ENCODE assay signal across 8 mouse cellular contexts in genomic region chr2:127166261-127166660, GRCm38 (mm10). TPM values are rescaled to one million over a fixed set of nuclear protein-coding genes. Genes with fewer than 3 reads are reported as not detected.
A peak's percentile ranks its signal among the peaks of the same experiment; 100 is the strongest.
DNase-seq lines count a peak whose midpoint lies in the region; ATAC-seq and TF ChIP-seq lines count a peak whose summit lies in the region.
"Not testable (repeated sequence)": the region's sequence is repeated elsewhere in the genome, so short reads cannot be mapped to it uniquely, and the experiment has no call there.

No protein-coding gene starts in this region.

- H3K36me3 ChIP-seq in CH12.LX (replicated peaks in 1 of 2; ENCODE audit: control insufficient read depth in 1 of 2, insufficient read depth in 1 of 2, low read length in 1 of 2); kidney, adult 2 months (ENCODE audit: control insufficient read depth, insufficient read depth, low read length); liver, adult 2 months (ENCODE audit: control insufficient read depth, insufficient read depth, low read length); midbrain, embryonic 14.5 days (ENCODE audit: control insufficient read depth, insufficient read depth, low read length): not testable (repeated sequence)

- not testable (repeated sequence) for H3K4me2 ChIP-seq in CH12.LX (ENCODE audit: insufficient read depth, low read depth, poor library complexity, severe bottlenecking); midbrain, embryonic 14.5 days (ENCODE audit: low read length)

- H3K9me3 ChIP-seq in CH12.LX (replicated peaks; ENCODE audit: low read length); midbrain, embryonic 14.5 days (ENCODE audit: control insufficient read depth, low read length): not testable (repeated sequence)

- H3K4me1 ChIP-seq in CH12.LX (ENCODE audit: control insufficient read depth in 1 of 2, insufficient read depth in 2 of 2) = peaks cover 2 to 15% of the 10 kb centered on the region in 2 experiments; a peak in 2 of 4 replicates
- not testable (repeated sequence) for H3K4me1 ChIP-seq in kidney, adult 2 months (ENCODE audit: control insufficient read depth, insufficient read depth, low read length); liver, adult 2 months (ENCODE audit: control insufficient read depth, insufficient read depth, low read length); midbrain, embryonic 14.5 days (ENCODE audit: control insufficient read depth, insufficient read depth, low read length)

- not testable (repeated sequence) for TF ChIP-seq POLR2A in CH12.LX (IDR thresholded peaks at IDR 0.05; ENCODE audit: low read depth, low read length); kidney, adult 2 months (IDR thresholded peaks at IDR 0.05; ENCODE audit: low read depth, low read length); liver, adult 2 months (IDR thresholded peaks at IDR 0.05; ENCODE audit: extremely low read depth, insufficient read depth, low read length)

- H3K4me3 ChIP-seq in CH12.LX (replicated peaks in 1 of 3; ENCODE audit: low read depth in 2 of 3, low read length in 2 of 3, poor library complexity in 1 of 3); kidney, adult 2 months (ENCODE audit: insufficient read depth, low read depth, low read length); liver, adult 2 months (ENCODE audit: insufficient read depth, low read depth, low read length); midbrain, embryonic 14.5 days (replicated peaks; ENCODE audit: low read depth, low read length): not testable (repeated sequence)

- DNase-seq in CH12.LX (ENCODE audit: extremely low read depth) (peak; percentile 68), adipocyte (ENCODE audit: low spot score) (peak; percentile 69)
- DNase-seq in embryo, embryonic 10 days (ENCODE audit: low spot score) = peak; percentile 69
- DNase-seq in heart, adult 18-20 months = peak; percentile 31 to 60
- DNase-seq in kidney, adult 2 months = peak; percentile 63
- DNase-seq in liver, adult 2 months (ENCODE audit: extremely low read depth, low read depth, low spot score) = peak; percentile 52
- peak; percentile 89 for DNase-seq in midbrain, embryonic 14.5 days
- DNase-seq in thymus, postnatal 14 days = peak; percentile 37

- TF ChIP-seq CTCF in CH12.LX (conservative IDR thresholded peaks at IDR 0.05 in 1 of 2, IDR thresholded peaks at IDR 0.05 in 1 of 2; ENCODE audit: low read depth in 2 of 2, low read length in 2 of 2) = peak; percentile 8 to 76; a peak in 2 of 4 replicates
- not testable (repeated sequence) for TF ChIP-seq CTCF in kidney, adult 2 months (conservative IDR thresholded peaks at IDR 0.05; ENCODE audit: insufficient read depth, insufficient read length, low read depth, low read length)
- TF ChIP-seq CTCF in liver, adult 2 months (IDR thresholded peaks at IDR 0.05; ENCODE audit: low read depth, low read length) = peak; percentile 41

- not testable (repeated sequence) for H3K9ac ChIP-seq in CH12.LX (ENCODE audit: insufficient read depth, low read depth); liver, adult 2 months (ENCODE audit: low read depth, low read length); midbrain, embryonic 14.5 days (replicated peaks; ENCODE audit: low read length)

- H3K79me2 ChIP-seq in CH12.LX (replicated peaks; ENCODE audit: control insufficient read depth, extremely low read depth, insufficient read depth, poor library complexity, severe bottlenecking); liver, adult 2 months (ENCODE audit: control insufficient read depth, insufficient read depth, low read length): not testable (repeated sequence)

- TF ChIP-seq RAD21 in CH12.LX (IDR thresholded peaks at IDR 0.05; ENCODE audit: low read depth, low read length) = peak; percentile 70

- not testable (repeated sequence) for H3K27ac ChIP-seq in CH12.LX (ENCODE audit: insufficient read depth, low read depth); kidney, adult 2 months (ENCODE audit: insufficient read depth, low read depth, low read length); liver, adult 2 months (replicated peaks; ENCODE audit: insufficient read depth, low read depth, low read length); midbrain, embryonic 14.5 days (replicated peaks; ENCODE audit: low read depth, low read length)

- not testable (repeated sequence) for ATAC-seq in midbrain, embryonic 14.5 days (ENCODE audit: low FRiP score, low TSS enrichment)

- 9% methylated on average over 1 of the region's 1 CpGs for WGBS in kidney, adult 2 months
- WGBS in liver, adult 2 months = 7% methylated on average over 1 of the region's 1 CpGs
- WGBS in midbrain, embryonic 14.5 days = 14% methylated on average over 1 of the region's 1 CpGs

- TF ChIP-seq EP300 in CH12.LX (IDR thresholded peaks at IDR 0.05; ENCODE audit: low read length) = not testable (repeated sequence)

- H3K27me3 ChIP-seq in CH12.LX (replicated peaks); kidney, adult 2 months (replicated peaks; ENCODE audit: control insufficient read depth, insufficient read depth, low read length); liver, adult 2 months (ENCODE audit: control insufficient read depth, insufficient read depth, low read length); midbrain, embryonic 14.5 days (ENCODE audit: control insufficient read depth, insufficient read depth, low read length): not testable (repeated sequence)

- dilution Hi-C loops in CH12.LX (cut with MboI; ENCODE audit: extremely low pct_ligation_motif_present, extremely low pct_unique_long_range_greater_than_20kb, low sequenced_read_pairs) = not testable (repeated sequence)

- in situ Hi-C loops in CH12.LX (cut with MboI; ENCODE audit: low pct_ligation_motif_present, low pct_unique_long_range_greater_than_20kb, low sequenced_read_pairs) = not testable (repeated sequence)

TF ChIP-seq in CH12.LX, 34 proteins besides CTCF, POLR2A, EP300 and RAD21:
- TF ChIP-seq JUND (conservative IDR thresholded peaks at IDR 0.05; ENCODE audit: low read depth, low read length) = peak; percentile 26; the same call in 1 of the 2 replicates
- peak; percentile 72 for TF ChIP-seq SMC3 (IDR thresholded peaks at IDR 0.05; ENCODE audit: low read depth, low read length)
- peak; percentile 40; the same call in 1 of the 2 replicates for TF ChIP-seq ZC3H11A (IDR thresholded peaks at IDR 0.05; ENCODE audit: low read depth, low read length)

RNA-seq across cellular contexts. Expression of gene Itpripl1, which starts 23.0 kb away (rescaled TPM):
- total RNA-seq in CH12.LX (2012; rRNA removed) (27.5 and 30.6 TPM in 2 replicates), CH12.LX (2014; rRNA removed) (15.8 and 19.7 TPM in 2 replicates)
- 21.4 and 23.4 TPM in 2 replicates for polyA plus RNA-seq in CH12.LX (2012; ENCODE audit: insufficient read length, low read depth)
- 10 to 100 TPM; 17.3 to 18.3 TPM for total RNA-seq in heart, adult 18-20 months (2021)
- 17.3 and 17.7 TPM in 2 replicates for polyA plus RNA-seq in kidney, adult 2 months (2012; rRNA removed)
- 4.8 and 5.3 TPM in 2 replicates for total RNA-seq in liver, adult 2 months (2014; rRNA removed)
- polyA plus RNA-seq in liver, adult 2 months (2012; rRNA removed) = 4.7 and 6.1 TPM in 2 replicates
- polyA plus RNA-seq in midbrain, embryonic 14.5 days (2014; fragmentation: Nextera tagmentation; extraction: Ambion mirVana) = 5.6 and 6.4 TPM in 2 replicates

RNA-seq across cellular contexts. Expression of gene Ncaph, which starts 32.5 kb away (rescaled TPM):
- total RNA-seq in CH12.LX (2012; rRNA removed) (55.3 and 56.0 TPM in 2 replicates), CH12.LX (2014; rRNA removed) (74.1 and 86.6 TPM in 2 replicates)
- 53.4 and 58.2 TPM in 2 replicates for polyA plus RNA-seq in CH12.LX (2012; ENCODE audit: insufficient read length, low read depth)
- 1 to 10 TPM in 1 of 2 experiments, under 1 TPM in 1; 0.79 to 1.3 TPM for total RNA-seq in heart, adult 18-20 months (2021)
- polyA plus RNA-seq in kidney, adult 2 months (2012; rRNA removed) = 0.34 and 0.61 TPM in 2 replicates
- total RNA-seq in liver, adult 2 months (2014; rRNA removed) = 0.65 and 2.3 TPM in 2 replicates
- polyA plus RNA-seq in liver, adult 2 months (2012; rRNA removed) = 0.14 and 0.24 TPM in 2 replicates
- polyA plus RNA-seq in midbrain, embryonic 14.5 days (2014; fragmentation: Nextera tagmentation; extraction: Ambion mirVana) = 10.7 and 19.6 TPM in 2 replicates

RNA-seq across cellular contexts. Expression of gene 1810024B03Rik, which starts 41.8 kb away (rescaled TPM):
- total RNA-seq in CH12.LX (2012; rRNA removed) (0.93 and 1.3 TPM in 2 replicates), CH12.LX (2014; rRNA removed) (0.63 and 1.2 TPM in 2 replicates)
- 0.77 and 0.94 TPM in 2 replicates for polyA plus RNA-seq in CH12.LX (2012; ENCODE audit: insufficient read length, low read depth)
- under 1 TPM; 0.23 to 0.32 TPM for total RNA-seq in heart, adult 18-20 months (2021)
- polyA plus RNA-seq in kidney, adult 2 months (2012; rRNA removed) = 2.8 TPM in 2 replicates
- 0.74 and 1.2 TPM in 2 replicates for total RNA-seq in liver, adult 2 months (2014; rRNA removed)
- polyA plus RNA-seq in liver, adult 2 months (2012; rRNA removed) = 0.82 and 1.0 TPM in 2 replicates
- polyA plus RNA-seq in midbrain, embryonic 14.5 days (2014; fragmentation: Nextera tagmentation; extraction: Ambion mirVana) = 1.2 and 1.3 TPM in 2 replicates

RNA-seq across cellular contexts. Expression of gene Snrnp200, which starts 41.9 kb away (rescaled TPM):
- total RNA-seq in CH12.LX (2012; rRNA removed) (90.3 and 99.0 TPM in 2 replicates), CH12.LX (2014; rRNA removed) (74.3 and 75.1 TPM in 2 replicates)
- 100 and 102 TPM in 2 replicates for polyA plus RNA-seq in CH12.LX (2012; ENCODE audit: insufficient read length, low read depth)
- total RNA-seq in heart, adult 18-20 months (2021) = 10 to 100 TPM; 65.2 to 66.4 TPM
- polyA plus RNA-seq in kidney, adult 2 months (2012; rRNA removed) = 45.9 and 46.8 TPM in 2 replicates
- total RNA-seq in liver, adult 2 months (2014; rRNA removed) = 52.3 and 60.0 TPM in 2 replicates
- 20.5 and 28.0 TPM in 2 replicates for polyA plus RNA-seq in liver, adult 2 months (2012; rRNA removed)
- 59.6 and 75.8 TPM in 2 replicates for polyA plus RNA-seq in midbrain, embryonic 14.5 days (2014; fragmentation: Nextera tagmentation; extraction: Ambion mirVana)

Comparison
In these comparisons a context has a peak if more than half of its experiments do, and no peak if none do; other contexts are left out.
1. DNase-seq: peak in every context shown above with its lines; median percentile 89 in midbrain, embryonic 14.5 days; 69 in adipocyte; 69 in embryo, embryonic 10 days; 68 in CH12.LX; 63 in kidney, adult 2 months; 52 in liver, adult 2 months; 46 in heart, adult 18-20 months; 37 in thymus, postnatal 14 days.